Mouse (Mus musculus) c-Kit-positive CD71-positive TER-119-negative erythroid progenitor cells, embryonic 14.5 days (primary cell): Measurements from ENCODE around the gene Krtap26-1.

Experiments
- DNase-seq: peaks from one replicate; pipeline ENCODE4 v3.0.0-alpha.2; 2013; ENCODE audit warnings: low read depth

Krtap26-1 gene

DNA sequence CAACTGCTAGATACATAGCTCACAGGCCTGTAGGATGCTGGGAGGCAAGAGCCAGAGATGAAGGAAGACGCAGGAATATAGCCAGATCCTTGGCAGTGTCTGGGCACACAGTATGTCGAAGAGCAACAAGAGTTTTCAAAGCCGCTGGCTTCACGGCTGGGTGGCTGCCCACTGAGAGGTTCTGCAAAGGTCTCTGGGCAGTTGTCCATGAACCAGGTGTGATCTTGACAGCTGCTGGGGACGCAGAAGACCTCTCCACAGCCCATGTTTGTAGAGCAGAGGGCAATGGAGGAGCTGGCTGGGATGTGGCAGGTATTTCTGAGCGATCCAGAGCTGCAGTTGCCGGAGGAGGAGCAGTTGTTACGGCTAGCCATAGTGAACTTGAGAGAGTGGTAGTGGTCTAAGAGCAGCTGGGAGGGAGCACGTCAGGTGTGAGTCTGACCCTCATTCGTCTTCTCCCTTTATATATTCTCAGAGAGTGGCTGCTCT lies at the start of gene Krtap26-1:
TSS of gene Krtap26-1 (minus strand) at position 439 of the 489 bp plus-strand sequence.
- DNase-seq: no peak

DNA sequence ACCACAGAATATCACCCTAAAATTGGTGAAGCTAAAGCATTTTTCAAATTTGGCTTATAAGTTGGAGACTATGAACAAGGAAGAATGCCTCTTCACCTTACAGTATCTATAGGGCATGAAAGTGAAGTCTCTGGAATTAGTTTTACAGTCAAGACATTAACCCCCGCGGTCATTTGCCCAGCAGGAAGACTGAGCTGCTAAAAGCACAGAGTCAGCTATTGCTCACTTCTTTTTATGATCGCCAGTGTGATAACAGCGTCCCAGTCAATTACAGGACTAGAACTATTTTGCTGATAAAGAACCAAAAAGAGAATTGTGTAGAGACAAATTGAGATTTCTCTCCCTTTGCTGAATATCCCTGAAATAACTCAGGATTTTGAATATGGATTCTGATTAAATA lies 48.7 kb upstream of the Krtap26-1 start:
- no peak for DNase-seq

DNA sequence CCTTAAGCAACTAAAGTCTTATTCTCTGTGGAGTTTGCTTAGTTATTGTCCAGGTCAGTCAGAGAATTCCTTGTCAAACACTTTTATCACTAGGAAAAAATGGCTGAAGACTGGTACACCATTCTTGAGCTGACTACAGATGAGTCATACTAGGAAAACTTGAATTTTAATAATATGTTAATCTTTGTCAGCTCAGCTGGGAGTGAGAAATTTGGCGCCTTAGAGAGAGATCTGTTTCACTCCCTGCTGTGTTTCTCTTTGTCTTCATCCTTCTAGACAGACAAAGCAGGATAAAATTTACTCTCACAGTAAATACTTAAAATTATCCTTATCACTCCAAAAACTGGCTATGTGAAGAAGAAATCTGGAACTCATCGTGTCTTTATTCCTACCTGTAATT lies 33.7 kb upstream of the Krtap26-1 start:
- DNase-seq: no peak

DNA sequence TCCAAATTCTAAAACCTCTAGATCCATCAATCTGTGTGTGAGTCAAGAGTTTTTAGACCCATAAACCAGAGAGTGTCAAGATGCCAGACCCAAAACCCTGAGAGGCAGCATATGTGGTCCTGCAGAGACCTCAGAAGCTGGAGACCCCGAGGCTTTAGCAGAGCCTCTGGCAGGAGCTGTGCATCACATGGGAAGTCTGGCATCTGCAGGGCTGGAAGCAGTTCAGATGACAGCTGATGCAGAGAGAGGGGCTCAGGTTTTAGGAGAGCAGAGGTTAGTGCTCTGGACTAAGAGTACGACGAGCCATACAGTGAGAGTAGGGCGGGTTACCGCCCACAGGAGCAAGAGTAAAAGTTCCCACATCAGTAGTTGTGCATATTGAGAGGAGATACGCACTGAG lies 31.5 kb upstream of the Krtap26-1 start:
- no peak for DNase-seq

DNA sequence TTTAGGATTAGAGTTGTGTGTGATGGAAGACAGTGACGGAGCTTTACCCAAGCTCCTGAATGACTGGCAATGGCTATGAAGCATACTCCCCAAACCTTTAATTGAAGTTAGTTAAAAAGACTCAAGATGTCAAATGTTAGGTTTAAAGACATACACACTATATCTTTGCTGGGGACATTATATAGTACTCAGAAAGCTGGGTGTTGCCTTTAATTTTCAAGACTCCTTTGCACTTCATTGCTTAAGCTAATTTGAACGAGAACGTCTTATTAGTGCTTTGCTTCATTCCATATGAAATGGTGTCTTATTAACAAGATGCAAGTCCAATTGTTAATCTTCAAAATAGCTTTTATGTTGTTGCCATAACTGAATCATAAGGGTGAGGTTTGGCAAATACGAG lies 24.0 kb upstream of the Krtap26-1 start, which contains the start of gene Krtap27-1:
TSS of gene Krtap27-1 (minus strand) at position 101 of the 400 bp plus-strand sequence.
- no peak for DNase-seq

DNA sequence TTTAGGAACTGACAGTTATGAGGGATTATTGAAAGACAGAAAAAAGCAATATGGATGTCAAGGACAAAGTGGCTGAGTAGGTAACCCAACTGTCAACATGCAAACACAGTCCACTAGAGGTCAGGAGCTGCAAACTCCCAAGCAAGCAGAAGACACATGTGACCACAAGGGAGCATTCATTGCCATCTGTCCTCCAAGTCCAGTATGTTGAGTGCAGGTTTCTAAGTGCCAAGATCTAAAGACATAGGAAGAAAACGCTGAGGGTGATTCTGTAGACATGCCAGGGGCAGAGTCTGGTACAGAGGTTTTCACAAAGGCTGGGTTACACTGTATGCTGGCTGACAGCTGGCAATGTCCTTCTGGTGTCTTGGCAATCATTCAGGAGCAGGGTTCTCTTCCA lies 9.8 kb upstream of the Krtap26-1 start:
- no peak for DNase-seq

DNA sequence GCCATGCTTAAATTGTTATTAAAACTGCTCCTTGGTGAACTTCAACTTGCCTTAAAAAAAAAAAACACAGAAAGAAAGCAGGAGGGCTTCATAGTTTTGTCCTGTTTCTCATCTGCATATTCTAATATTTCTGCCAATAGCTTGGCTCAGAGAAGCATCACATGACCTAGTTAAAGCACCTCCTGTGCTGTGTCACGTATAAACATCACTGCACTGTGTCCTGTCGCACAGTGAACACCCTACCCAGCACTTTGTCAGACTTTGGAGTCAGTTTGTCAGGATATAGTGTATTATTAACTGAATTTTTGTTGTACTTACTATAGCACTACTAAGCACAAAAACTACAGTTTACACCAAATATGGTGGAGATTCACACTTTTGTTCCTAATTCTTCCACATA lies 4.4 kb upstream of the Krtap26-1 start:
- DNase-seq: no peak

DNA sequence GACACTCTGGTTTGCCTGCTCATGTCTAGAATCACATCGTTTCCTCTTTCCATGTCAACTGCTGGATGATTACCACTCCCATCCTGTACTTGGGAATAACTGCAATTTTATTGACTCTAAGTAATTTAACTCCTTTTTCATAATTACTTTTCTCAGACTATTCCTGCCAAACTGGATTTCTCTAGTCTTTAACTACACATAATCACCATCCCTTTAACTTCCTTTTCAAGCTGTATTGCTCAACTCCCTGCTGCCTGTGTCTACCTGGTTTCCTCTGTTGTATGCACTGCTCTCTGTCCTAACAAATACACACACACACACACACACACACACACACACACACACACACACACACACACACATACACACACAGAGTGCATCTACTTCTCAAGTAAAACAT lies 3.5 kb upstream of the Krtap26-1 start:
- no peak for DNase-seq

DNA sequence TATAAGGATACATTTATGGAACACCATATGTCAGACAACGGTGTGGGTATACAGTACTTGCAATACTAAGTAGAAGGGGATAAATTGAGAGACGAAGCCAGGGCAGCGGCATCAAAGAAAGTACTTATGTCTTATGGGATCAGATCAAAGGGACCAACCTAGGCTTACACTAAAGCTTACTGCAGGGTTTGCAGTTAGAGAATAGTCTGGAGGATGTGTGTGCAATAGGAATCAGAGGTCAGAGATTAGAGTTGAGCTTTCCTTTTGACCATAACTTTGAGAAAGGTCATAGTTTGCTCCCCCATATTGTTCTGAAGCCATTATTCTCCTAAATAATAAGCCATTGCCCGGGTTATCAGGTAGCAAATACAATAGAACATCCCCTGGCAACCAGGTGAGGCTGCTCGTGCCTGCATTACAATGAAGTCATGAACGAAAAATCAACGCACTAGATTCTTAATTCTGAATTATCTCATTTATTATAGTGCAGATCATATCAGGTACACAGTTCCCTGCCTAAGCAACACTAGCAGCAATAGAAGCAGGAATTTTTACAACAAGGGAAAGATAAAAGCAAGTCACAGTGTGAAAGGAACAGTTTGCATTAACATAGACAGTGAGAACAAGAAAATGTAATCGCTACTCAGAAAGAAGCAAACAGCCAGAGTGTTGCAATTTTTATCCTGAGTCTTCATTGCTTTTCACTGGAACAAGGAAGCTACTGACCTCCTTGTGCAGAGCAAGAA lies 1.1 kb downstream of the Krtap26-1 start:
- DNase-seq: no peak

DNA sequence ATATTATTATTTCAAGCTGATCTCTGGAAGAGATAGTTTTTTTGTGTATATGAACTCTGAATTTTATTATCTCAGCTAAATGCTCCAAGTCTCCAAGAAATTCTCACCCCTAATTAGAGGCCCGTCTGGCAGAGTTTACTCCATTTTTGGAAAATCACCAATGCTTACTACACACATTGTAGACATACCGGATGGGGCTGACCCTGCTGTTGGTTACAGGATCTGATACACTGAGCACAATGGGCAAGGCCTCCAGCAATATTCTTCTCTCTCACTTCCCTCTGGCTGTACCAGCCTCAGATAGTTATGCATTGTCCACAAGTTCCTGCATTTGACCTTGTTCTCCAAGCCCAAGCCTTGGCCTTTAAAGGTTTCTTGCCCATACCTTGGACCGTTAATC lies 7.5 kb downstream of the Krtap26-1 start:
- no peak for DNase-seq

DNA sequence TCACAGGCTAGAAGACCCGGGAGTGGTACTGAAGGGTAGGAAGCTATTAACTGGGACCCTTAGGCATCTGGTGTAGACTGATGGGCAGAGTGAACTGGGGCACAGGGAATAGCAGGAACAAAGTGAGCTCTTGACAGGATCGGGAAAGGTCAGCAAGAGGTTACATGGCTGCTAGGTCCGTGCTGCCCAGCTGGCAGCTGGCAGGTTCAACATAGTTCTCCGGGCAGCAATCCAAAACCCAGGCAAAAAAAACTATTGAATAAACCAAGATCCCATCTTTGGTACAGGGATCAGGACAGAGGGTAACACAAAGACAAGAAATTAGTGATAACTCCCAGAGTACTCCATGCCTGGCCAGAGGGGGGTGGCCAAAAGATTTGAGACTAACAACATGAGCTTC lies 12.5 kb downstream of the Krtap26-1 start:
- DNase-seq: no peak

DNA sequence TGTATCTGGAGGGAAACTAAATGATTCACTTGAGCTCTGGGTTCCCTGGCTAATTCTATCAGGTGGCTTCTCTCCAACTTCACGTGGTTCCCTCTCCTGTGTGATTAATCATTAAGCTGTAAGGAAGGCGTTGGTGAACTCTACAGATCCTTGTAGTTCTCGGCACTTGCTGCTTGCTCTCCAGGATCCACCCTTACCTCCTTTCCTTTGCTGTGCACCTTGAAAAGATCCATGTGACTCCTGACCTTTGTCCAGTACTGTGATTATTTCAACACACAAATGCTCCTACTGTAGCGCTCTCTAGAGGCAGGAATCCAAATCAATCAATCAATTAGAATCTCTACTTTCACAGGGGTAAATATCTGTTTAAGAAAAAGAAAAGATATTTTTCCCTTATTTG lies 16.1 kb downstream of the Krtap26-1 start:
- no peak for DNase-seq

DNA sequence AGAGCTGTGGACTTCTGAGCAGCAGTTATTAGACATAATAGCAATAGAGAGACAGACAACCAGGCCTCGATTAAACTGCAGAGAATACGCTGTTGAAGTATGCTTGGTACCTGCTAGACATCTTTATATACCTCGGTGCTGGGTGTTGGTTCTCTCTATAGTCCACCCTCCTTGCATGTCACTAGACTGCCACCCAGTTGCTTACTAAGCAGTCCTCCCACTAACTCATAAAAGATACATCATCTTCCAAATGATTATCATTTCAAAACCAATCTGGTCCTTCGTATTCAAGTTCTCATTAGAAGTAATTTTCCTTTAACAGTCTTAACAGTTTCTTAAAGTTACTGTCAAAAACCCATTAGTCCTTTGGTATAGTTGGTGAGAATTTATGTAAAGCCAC lies 20.0 kb downstream of the Krtap26-1 start, which contains the start of gene 2310079G19Rik:
TSS of gene 2310079G19Rik (minus strand) at position 101 of the 400 bp plus-strand sequence.
- DNase-seq: no peak

DNA sequence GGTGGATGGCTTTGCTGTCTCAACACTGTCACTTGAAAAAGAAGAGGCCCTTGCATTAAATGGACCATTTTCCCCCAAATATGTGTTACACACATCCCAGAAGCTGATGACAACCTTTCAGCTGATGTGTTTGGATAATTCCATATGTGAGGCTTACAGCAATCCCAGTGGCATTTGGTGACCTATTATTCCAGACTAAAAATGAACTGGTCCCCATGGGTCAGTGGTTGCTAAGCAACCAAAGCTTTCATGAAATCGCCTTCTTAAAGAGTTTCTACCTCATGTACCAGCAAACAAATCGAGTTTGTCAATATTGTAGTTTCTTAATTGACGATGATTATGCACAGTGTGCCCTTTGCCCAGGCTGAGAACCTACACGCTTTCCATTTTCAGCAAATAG lies 34.9 kb downstream of the Krtap26-1 start:
- DNase-seq: no peak

DNA sequence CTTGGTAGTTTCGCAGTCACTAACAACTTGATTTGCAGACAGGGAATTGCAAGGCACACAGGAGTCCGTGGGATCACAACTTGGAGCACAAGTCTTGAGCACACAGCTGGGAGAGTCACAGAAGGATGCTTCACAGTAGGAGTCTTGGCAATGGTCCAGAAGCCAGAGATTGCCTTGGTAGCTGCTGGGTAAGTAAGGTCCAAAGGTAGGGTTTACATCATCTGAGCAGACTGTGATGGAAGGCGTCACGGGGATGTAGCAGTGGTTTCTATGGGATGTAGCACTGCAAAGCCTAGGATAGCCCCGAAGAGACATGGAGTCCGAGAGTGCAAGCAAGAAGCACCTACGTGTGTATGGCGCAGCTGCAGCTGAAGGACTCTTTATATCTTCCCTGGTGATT lies 35.7 kb downstream of the Krtap26-1 start, which contains the start of gene Krtap24-1:
TSS of gene Krtap24-1 (minus strand) at position 358 of the 400 bp plus-strand sequence.
- no peak for DNase-seq

DNA sequence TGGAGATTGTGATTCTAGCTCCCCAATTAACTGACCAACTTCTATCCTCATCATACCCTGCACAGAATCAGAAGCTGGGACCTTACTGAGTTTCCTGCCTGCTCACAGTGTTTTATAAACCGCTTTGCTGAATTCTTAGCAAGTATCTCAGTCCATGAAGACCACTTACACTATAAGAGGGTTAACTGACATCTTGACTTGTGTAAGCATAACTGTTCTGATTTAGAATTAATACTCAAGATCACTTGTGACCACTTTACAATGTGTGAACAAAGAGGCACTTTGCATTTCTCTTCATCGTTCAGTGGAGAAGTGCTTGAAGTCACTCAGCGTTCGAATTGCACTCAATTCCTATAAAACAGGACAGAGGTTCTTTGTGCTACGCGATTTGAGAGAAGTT lies 43.0 kb downstream of the Krtap26-1 start:
- DNase-seq: no peak

DNA sequence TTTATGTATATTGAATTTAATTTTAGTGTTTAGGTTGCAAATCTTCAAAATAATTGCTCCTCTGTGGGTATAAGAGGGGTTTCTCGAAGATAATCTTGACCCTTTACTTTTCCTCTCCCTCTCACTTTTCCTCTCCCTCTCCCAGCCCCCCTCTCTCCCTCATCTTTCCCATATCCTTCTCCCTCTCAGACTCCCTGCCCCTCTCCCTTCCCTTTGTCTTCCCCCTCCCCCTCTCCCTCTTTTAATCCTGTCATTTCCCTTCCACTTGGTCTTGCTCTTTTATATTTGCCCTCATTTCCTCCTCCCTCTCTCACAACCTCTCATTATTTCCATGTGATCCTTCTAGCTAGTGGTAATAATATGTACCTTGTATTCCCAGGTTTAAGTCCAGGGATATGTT lies 45.1 kb downstream of the Krtap26-1 start:
- no peak for DNase-seq

DNA sequence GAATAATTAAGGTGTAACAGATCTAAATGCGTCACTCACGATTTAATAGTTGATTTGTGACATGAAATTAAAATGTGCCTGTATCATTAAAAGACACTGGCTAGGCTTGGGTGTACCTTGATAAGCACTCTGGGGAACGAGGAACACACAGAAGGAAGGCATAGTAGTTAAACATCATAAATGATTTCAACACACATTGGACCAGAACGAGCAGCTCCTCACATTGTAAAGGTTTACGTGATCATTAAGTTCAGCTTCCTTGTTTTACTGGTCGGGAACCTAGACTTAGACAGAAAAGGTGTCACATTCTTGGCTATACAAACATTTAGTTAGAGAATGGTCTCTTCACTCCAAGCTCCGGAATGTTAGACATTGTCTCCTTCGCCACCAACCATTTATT lies 47.3 kb downstream of the Krtap26-1 start:
- no peak for DNase-seq

DNA sequence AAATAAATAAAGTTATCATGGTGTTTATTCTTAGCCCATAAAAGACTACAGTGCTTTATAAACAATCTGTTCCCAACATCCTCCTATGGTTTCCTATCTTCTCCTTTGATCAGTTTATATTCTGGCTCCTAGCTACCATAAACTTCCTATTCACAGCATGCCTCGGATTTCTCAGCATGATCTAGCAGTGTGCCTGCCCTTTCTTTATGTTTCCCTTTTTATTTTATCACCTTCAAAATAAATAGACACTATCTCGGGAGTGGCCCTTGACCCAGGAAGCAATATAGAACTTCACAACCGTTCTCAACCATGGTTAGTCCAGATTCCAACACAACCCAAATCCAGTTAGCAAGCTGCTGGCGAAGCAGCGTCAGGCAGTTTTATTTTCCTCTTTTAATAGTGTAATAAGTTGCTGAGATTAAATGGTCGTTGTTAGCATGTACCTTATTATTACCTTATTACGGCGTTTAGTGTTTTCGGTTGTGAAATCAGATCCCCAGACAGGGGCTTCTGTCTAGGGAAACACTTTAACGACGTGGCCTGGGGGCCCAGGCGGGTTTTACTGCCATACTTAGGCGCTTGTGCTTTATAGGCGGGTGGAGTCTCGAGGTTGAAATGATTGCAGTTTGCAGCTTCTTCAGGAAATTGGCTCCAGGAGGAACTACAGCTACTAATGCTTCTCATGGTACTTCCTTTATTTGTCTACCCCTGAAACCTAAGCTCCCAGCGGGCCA lies 47.9 kb downstream of the Krtap26-1 start:
- no peak for DNase-seq
